ENCODE assay signal across 12 mouse cellular contexts in the genomic region with DNA sequence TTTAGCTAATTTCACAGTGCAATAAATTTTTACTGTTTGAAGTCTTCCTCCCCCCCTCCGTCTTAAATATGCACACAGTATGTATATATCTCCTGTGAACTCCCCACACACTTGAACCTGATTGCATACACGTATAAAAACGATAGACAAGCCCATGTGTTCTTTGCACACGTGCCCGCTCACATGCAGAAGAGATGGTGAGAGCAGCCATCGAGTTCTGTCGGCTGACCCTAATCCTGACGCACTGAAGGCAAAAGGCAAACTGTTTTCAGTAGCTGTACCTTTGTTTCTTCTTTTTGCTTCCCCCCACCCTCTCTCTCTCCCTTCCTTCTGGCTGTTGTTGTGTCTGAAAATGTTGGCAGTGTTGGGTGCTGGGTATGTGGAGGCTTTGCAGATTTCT. TPM values are rescaled to one million over a fixed set of nuclear protein-coding genes. Genes with fewer than 3 reads are reported as not detected.
DNase-seq lines count a peak whose midpoint lies in the region; ATAC-seq and TF ChIP-seq lines count a peak whose summit lies in the region.
"Had no signal": no experiment of that assay in that cellular context is flagged by ENCODE, and none has a peak within 500 bp of the region (broad histone marks: within the 10 kb centered on the region; RNA-seq: fewer than 3 reads in every experiment).

No protein-coding gene starts in this region.

- 66% methylated on average over 8 of the region's 8 CpGs for WGBS in forebrain, postnatal 0 days
- WGBS in forebrain, embryonic 15.5 days: 63% methylated on average over 8 of the region's 8 CpGs
- WGBS in lung, postnatal 0 days: 48% methylated on average over 8 of the region's 8 CpGs
- 22% methylated on average over 8 of the region's 8 CpGs for WGBS in limb, embryonic 13.5 days
- 43% methylated on average over 8 of the region's 8 CpGs for WGBS in stomach, embryonic 16.5 days

- no peak for DNase-seq in forebrain, postnatal 0 days
- no peak for DNase-seq in lung, postnatal 0 days (ENCODE audit: low spot score)
- DNase-seq in lung, postnatal 4 days: no peak
- no peak for DNase-seq in spleen, adult 12 weeks (ENCODE audit: low spot score)
- DNase-seq: kidney, postnatal 14 days; lung, postnatal 10 days; thymus, adult 18-20 months had no signal

- H3K4me3 ChIP-seq in forebrain, postnatal 0 days (ENCODE audit: low read depth, low read length): no peak overlapping the region
- H3K4me3 ChIP-seq in forebrain, embryonic 15.5 days: no peak overlapping the region
- H3K4me3 ChIP-seq in lung, postnatal 0 days (ENCODE audit: low read depth, low read length): no peak overlapping the region
- no peak overlapping the region for H3K4me3 ChIP-seq in limb, embryonic 13.5 days
- H3K4me3 ChIP-seq in stomach, embryonic 16.5 days (replicated peaks; ENCODE audit: low read length): no peak overlapping the region

- TF ChIP-seq EP300 in lung, postnatal 0 days (IDR thresholded peaks at IDR 0.05): no peak

- no peaks in the 10 kb centered on the region for H3K27me3 ChIP-seq in forebrain, postnatal 0 days (ENCODE audit: insufficient read depth, low read length)
- no peaks in the 10 kb centered on the region for H3K27me3 ChIP-seq in forebrain, embryonic 15.5 days
- H3K27me3 ChIP-seq in lung, postnatal 0 days (replicated peaks; ENCODE audit: insufficient read depth, low read length): no peaks in the 10 kb centered on the region
- no peaks in the 10 kb centered on the region for H3K27me3 ChIP-seq in limb, embryonic 13.5 days
- H3K27me3 ChIP-seq in stomach, embryonic 16.5 days (ENCODE audit: control insufficient read depth, insufficient read depth, low read length): no peaks in the 10 kb centered on the region

- H3K4me2 ChIP-seq in forebrain, postnatal 0 days (ENCODE audit: low read depth): peak overlapping the region; percentile 11; the same call in 1 of the 2 replicates
- H3K4me2 ChIP-seq in forebrain, embryonic 15.5 days (replicated peaks): no peak overlapping the region
- H3K4me2 ChIP-seq in lung, postnatal 0 days (replicated peaks; ENCODE audit: low read depth, low read length): peak overlapping the region; percentile 22; the same call in 1 of the 2 replicates
- peak overlapping the region; percentile 27 for H3K4me2 ChIP-seq in limb, embryonic 13.5 days (replicated peaks)
- H3K4me2 ChIP-seq in stomach, embryonic 16.5 days (ENCODE audit: low read depth, low read length): peak overlapping the region; percentile 34; the same call in 1 of the 2 replicates
- H3K4me2 ChIP-seq: heart, embryonic 11.5 days had no signal

- no peaks in the 10 kb centered on the region for H3K9me3 ChIP-seq in forebrain, postnatal 0 days (ENCODE audit: low read length)
- H3K9me3 ChIP-seq in forebrain, embryonic 15.5 days: no peaks in the 10 kb centered on the region
- H3K9me3 ChIP-seq in lung, postnatal 0 days (ENCODE audit: low read length): no peaks in the 10 kb centered on the region
- H3K9me3 ChIP-seq in limb, embryonic 13.5 days: no peaks in the 10 kb centered on the region
- H3K9me3 ChIP-seq in stomach, embryonic 16.5 days (replicated peaks; ENCODE audit: control insufficient read depth, low read length): no peaks in the 10 kb centered on the region

- H3K9ac ChIP-seq in forebrain, postnatal 0 days: no peak overlapping the region
- H3K9ac ChIP-seq in forebrain, embryonic 15.5 days (replicated peaks): no peak overlapping the region
- no peak overlapping the region for H3K9ac ChIP-seq in lung, postnatal 0 days (replicated peaks; ENCODE audit: low read depth)
- no peak overlapping the region for H3K9ac ChIP-seq in limb, embryonic 13.5 days
- H3K9ac ChIP-seq in stomach, embryonic 16.5 days (ENCODE audit: low read length): no peak overlapping the region

- H3K36me3 ChIP-seq in forebrain, postnatal 0 days (ENCODE audit: insufficient read depth): no peaks in the 10 kb centered on the region
- no peaks in the 10 kb centered on the region for H3K36me3 ChIP-seq in forebrain, embryonic 15.5 days
- no peaks in the 10 kb centered on the region for H3K36me3 ChIP-seq in lung, postnatal 0 days (ENCODE audit: insufficient read depth, low read length)
- H3K36me3 ChIP-seq in limb, embryonic 13.5 days: no peaks in the 10 kb centered on the region
- H3K36me3 ChIP-seq in stomach, embryonic 16.5 days (ENCODE audit: control insufficient read depth, insufficient read depth, low read length): no peaks in the 10 kb centered on the region

- no peaks in the 10 kb centered on the region for H3K4me1 ChIP-seq in forebrain, postnatal 0 days (ENCODE audit: insufficient read depth)
- peaks cover 18% of the 10 kb centered on the region for H3K4me1 ChIP-seq in forebrain, embryonic 15.5 days
- no peaks in the 10 kb centered on the region for H3K4me1 ChIP-seq in lung, postnatal 0 days (ENCODE audit: insufficient read depth, low read depth, low read length)
- H3K4me1 ChIP-seq in limb, embryonic 13.5 days: peaks cover 21% of the 10 kb centered on the region
- peaks cover 8% of the 10 kb centered on the region; the same call in 1 of the 2 replicates for H3K4me1 ChIP-seq in stomach, embryonic 16.5 days (ENCODE audit: control insufficient read depth, insufficient read depth, low read length)

- peak; percentile 10; the same call in 1 of the 2 replicates for ATAC-seq in forebrain, postnatal 0 days
- no peak for ATAC-seq in forebrain, embryonic 15.5 days (replicated peaks)
- ATAC-seq in lung, postnatal 0 days: no peak
- ATAC-seq in limb, embryonic 13.5 days (ENCODE audit: low FRiP score, low read depth): no peak
- ATAC-seq in stomach, embryonic 16.5 days (ENCODE audit: insufficient read depth, low FRiP score): no peak
- no peak for ATAC-seq in monocyte, adult 5-6 weeks (replicated peaks; ENCODE audit: insufficient number of reproducible peaks, low FRiP score, low TSS enrichment, poor library complexity, severe bottlenecking)

- no peak overlapping the region for H3K27ac ChIP-seq in forebrain, postnatal 0 days (ENCODE audit: low read depth, low read length)
- no peak overlapping the region for H3K27ac ChIP-seq in forebrain, embryonic 15.5 days (replicated peaks)
- no peak overlapping the region for H3K27ac ChIP-seq in lung, postnatal 0 days (ENCODE audit: low read length)
- H3K27ac ChIP-seq in limb, embryonic 13.5 days: peak overlapping the region; percentile 39; the same call in 1 of the 2 replicates
- no peak overlapping the region for H3K27ac ChIP-seq in stomach, embryonic 16.5 days (ENCODE audit: low read length)

- TF ChIP-seq CTCF in forebrain, postnatal 0 days (IDR thresholded peaks at IDR 0.05; ENCODE audit: low read depth): no peak
- no peak for TF ChIP-seq CTCF in lung, postnatal 0 days (IDR thresholded peaks at IDR 0.05)

RNA-seq across cellular contexts. Expression of a gene that starts 18.4 kb away (rescaled TPM):
- total RNA-seq in forebrain, postnatal 0 days (2014; rRNA removed): 7.2 and 13.8 TPM in 2 replicates
- polyA plus RNA-seq in forebrain, postnatal 0 days (2015; fragmentation: Nextera tagmentation; extraction: Ambion mirVana): 3.0 and 9.6 TPM in 2 replicates
- polyA plus RNA-seq in forebrain, embryonic 15.5 days (2015; fragmentation: Nextera tagmentation; extraction: Ambion mirVana): 14.8 and 14.9 TPM in 2 replicates
- polyA plus RNA-seq in lung, postnatal 0 days (2015; fragmentation: Nextera tagmentation; extraction: Ambion mirVana): 8.2 and 10.7 TPM in 2 replicates
- polyA plus RNA-seq in limb, embryonic 13.5 days (2015; fragmentation: Nextera tagmentation; extraction: Ambion mirVana): 44.1 and 50.0 TPM in 2 replicates
- polyA plus RNA-seq in stomach, embryonic 16.5 days (2015; fragmentation: Nextera tagmentation; extraction: Ambion mirVana): 9.3 and 10.9 TPM in 2 replicates
- 2.3 to 6.4 TPM (median 5.8 TPM) in 3 replicates for total RNA-seq in monocyte, adult 5-6 weeks (2017)
